Mouse (Mus musculus): Measurements from ENCODE around the gene Eif2b1. TPM values are rescaled to one million over a fixed set of nuclear protein-coding genes. Genes with fewer than 3 reads are reported as not detected.

The Eif2b1 gene
- 30.1 TPM for polyA plus RNA-seq (2015; fragmentation: Illumina TruSeq; extraction: RNeasy Lipid Tissue Mini Kit (QIAGEN cat#74804); ENCODE audit: low read depth, low replicate concordance)

DNA sequence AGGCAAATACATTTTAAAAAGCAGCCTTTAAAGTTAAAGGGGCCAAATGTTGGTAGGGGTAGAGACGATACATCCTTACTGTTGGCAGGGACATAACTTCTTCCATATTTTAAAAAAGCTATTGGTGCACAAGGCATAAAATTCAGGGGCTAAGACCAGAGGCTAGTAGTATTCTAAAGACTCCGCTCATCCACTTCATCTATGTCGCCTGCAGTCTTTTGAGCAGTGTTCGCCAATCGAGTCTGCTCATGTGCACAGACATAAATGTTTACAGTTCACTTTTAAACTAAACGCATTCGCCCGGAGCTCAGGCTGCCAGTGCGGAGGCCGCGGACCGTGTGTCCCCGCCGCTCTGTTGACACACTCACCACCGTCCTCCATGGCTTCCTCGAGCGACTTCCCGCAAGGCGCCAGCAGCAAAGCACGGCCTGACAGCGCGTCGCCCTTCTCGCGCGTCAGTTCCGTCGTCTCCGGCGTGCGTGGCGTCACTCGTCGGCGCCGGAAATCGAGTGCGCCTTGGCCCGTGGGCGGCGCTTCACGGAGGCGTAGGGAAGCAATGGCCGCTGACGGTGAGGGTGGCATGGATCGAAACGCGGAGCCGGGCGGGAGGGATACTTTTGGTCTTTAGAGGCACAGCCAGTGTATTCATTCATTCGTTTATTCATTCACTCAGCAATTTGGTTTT, at the start of gene Eif2b1, which contains the start of gene Gtf2h3:
TSS of gene Eif2b1 (minus strand) at position 499 of the 685 bp plus-strand sequence.
TSS of gene Gtf2h3 (plus strand) at position 508 of the 685 bp plus-strand sequence.

DNA sequence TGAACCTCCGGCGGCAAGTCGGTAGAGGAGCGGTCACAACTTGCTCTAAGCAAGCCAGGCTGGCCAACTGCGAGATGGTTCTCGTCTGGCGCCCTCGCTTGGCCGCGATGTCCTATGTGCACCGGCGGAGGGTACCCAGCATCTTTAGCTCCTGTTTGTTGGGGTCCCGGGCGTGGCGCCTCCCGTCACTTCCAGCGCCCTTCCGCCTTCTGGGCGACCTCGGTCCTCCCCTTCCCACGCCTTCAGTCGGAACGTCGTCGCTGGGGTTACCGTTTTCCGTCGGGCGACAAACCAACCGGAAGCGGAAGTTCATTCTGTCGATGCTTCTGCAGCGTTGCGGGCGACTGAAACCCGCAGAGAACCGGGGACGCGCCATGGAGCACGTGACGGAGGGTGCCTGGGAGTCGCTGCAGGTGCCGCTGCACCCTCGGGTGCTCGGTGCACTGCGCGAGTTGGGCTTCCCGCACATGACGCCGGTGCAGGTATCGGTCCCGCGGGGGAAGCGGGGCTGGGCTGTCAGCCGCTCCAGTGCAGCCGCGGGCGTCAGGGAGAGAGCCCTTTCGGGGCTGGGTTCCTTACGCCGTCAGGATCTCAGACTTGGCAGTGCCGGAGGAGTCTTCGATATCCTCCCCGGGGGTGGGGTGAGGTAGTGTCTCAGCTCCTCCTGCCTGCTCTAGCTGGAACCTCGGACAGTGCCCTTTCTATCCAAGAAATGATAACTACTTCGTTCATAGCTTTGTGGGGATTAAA, 26.2 kb downstream of the Eif2b1 start, which contains the start of gene Ddx55:
TSS of gene Ddx55 (plus strand) at position 307 of the 750 bp plus-strand sequence.

GRCm38 (mm10) chr5:124540383-124540786, 38.5 kb downstream of the Eif2b1 start, which contains the start of gene Tmed2:
Gene Tmed2, plus strand, starts transcription at chr5:124540695.

GRCm38 (mm10) chr5:124530655-124531582, 48.0 kb downstream of the Eif2b1 start, which contains the start of gene Rilpl1:
Gene Rilpl1, minus strand, starts transcription at chr5:124531391.

Other genes starting within 250 kb of the Eif2b1 start
- 189 TPM for gene Cdk2ap1, start 216.0 kb downstream of the Eif2b1 start, polyA plus RNA-seq (2015; fragmentation: Illumina TruSeq; extraction: RNeasy Lipid Tissue Mini Kit (QIAGEN cat#74804); ENCODE audit: low read depth, low replicate concordance)
- 53.6 TPM for gene Sbno1, start 153.1 kb downstream of the Eif2b1 start, polyA plus RNA-seq (2015; fragmentation: Illumina TruSeq; extraction: RNeasy Lipid Tissue Mini Kit (QIAGEN cat#74804); ENCODE audit: low read depth, low replicate concordance)
- 43.3 TPM for gene Kmt5a, start 139.2 kb downstream of the Eif2b1 start, polyA plus RNA-seq (2015; fragmentation: Illumina TruSeq; extraction: RNeasy Lipid Tissue Mini Kit (QIAGEN cat#74804); ENCODE audit: low read depth, low replicate concordance)
- gene Rilpl2, start 100.8 kb downstream of the Eif2b1 start, polyA plus RNA-seq (2015; fragmentation: Illumina TruSeq; extraction: RNeasy Lipid Tissue Mini Kit (QIAGEN cat#74804); ENCODE audit: low read depth, low replicate concordance): 20.4 TPM
- 19.4 TPM for gene Snrnp35, start 96.0 kb downstream of the Eif2b1 start, polyA plus RNA-seq (2015; fragmentation: Illumina TruSeq; extraction: RNeasy Lipid Tissue Mini Kit (QIAGEN cat#74804); ENCODE audit: low read depth, low replicate concordance)
- 52.3 TPM for gene Rilpl1, start 47.7 kb downstream of the Eif2b1 start, polyA plus RNA-seq (2015; fragmentation: Illumina TruSeq; extraction: RNeasy Lipid Tissue Mini Kit (QIAGEN cat#74804); ENCODE audit: low read depth, low replicate concordance)
- 193 TPM for gene Tmed2, start 38.4 kb downstream of the Eif2b1 start, polyA plus RNA-seq (2015; fragmentation: Illumina TruSeq; extraction: RNeasy Lipid Tissue Mini Kit (QIAGEN cat#74804); ENCODE audit: low read depth, low replicate concordance)
- gene Ddx55, start 26.3 kb downstream of the Eif2b1 start, polyA plus RNA-seq (2015; fragmentation: Illumina TruSeq; extraction: RNeasy Lipid Tissue Mini Kit (QIAGEN cat#74804); ENCODE audit: low read depth, low replicate concordance): 22.7 TPM
- 29.6 TPM for gene Gtf2h3, start within 50 bp of the Eif2b1 start, polyA plus RNA-seq (2015; fragmentation: Illumina TruSeq; extraction: RNeasy Lipid Tissue Mini Kit (QIAGEN cat#74804); ENCODE audit: low read depth, low replicate concordance)
- 43.3 TPM for gene Atp6v0a2, start 49.4 kb upstream of the Eif2b1 start, polyA plus RNA-seq (2015; fragmentation: Illumina TruSeq; extraction: RNeasy Lipid Tissue Mini Kit (QIAGEN cat#74804); ENCODE audit: low read depth, low replicate concordance)
- 0.61 TPM for gene Dnah10, start 146.0 kb upstream of the Eif2b1 start, polyA plus RNA-seq (2015; fragmentation: Illumina TruSeq; extraction: RNeasy Lipid Tissue Mini Kit (QIAGEN cat#74804); ENCODE audit: low read depth, low replicate concordance)